Mouse (Mus musculus) cortical plate, adult 2 months (tissue): ENCODE results near the gene Rpl18. TPM values are rescaled to one million over a fixed set of nuclear protein-coding genes. Genes with fewer than 3 reads are reported as not detected.

ENCODE experiments used
- H3K27ac ChIP-seq: fragments of 200-500 bp; 2 replicates; pipeline ENCODE4 v1.5.1; 2012; ENCODE audit warnings: low read length, control low read depth, inconsistent platforms; ENCODE audit not compliant: insufficient read depth
- H3K4me1 ChIP-seq: fragments of 200-500 bp; 2 replicates; pipeline ENCODE4 v1.6.1; 2011; ENCODE audit warnings: low read length; ENCODE audit not compliant: control insufficient read depth, insufficient read depth
- H3K4me3 ChIP-seq: fragments of 200-500 bp; 2 replicates; pipeline ENCODE4 v1.5.1; 2011; ENCODE audit warnings: mild to moderate bottlenecking, low read length, control low read depth; ENCODE audit not compliant: insufficient read depth
- CTCF ChIP-seq: fragments of 200-500 bp; IDR thresholded peaks from 2 replicates; pipeline ENCODE4 v1.5.1; 2011; ENCODE audit warnings: mild to moderate bottlenecking, control low read depth, low read length; ENCODE audit not compliant: insufficient read depth; ENCODE audit errors: extremely low read depth
- POLR2A ChIP-seq: fragments of 200-500 bp; IDR thresholded peaks from 2 replicates; pipeline ENCODE4 v1.6.1; 2011; ENCODE audit warnings: mild to moderate bottlenecking, low read length, control low read depth; ENCODE audit not compliant: insufficient read depth; ENCODE audit errors: extremely low read depth
- polyA plus RNA-seq: library from polyadenylated mRNA; depleted of rRNA; stranded (reverse); fragments of >200 nt; gene quantifications from 2 replicates; pipeline ENCODE4 v1.2.3, GENCODE M21; 2012

Gene Rpl18
- polyA plus RNA-seq, 1 experiment: 255 TPM

GRCm38 (mm10) chr7:45697894-45698293 lies 17.4 kb upstream of the Rpl18 start:
- no peaks in the 10 kb centered on the region for H3K4me1 ChIP-seq
- no peak overlapping the region for H3K4me3 ChIP-seq
- no peak overlapping the region for H3K27ac ChIP-seq
- no peak for TF ChIP-seq POLR2A
- no peak for TF ChIP-seq CTCF

- no peaks in the 10 kb centered on the region for H3K4me1 ChIP-seq
- TF ChIP-seq POLR2A (peak; percentile 81), CTCF (no peak)
- H3K27ac ChIP-seq: peak within 1 kb of the TSS; percentile 86
- peak within 1 kb of the TSS; percentile 84 for H3K4me3 ChIP-seq
These were observed 15.6 kb upstream of the Rpl18 start, which contains the start of gene Car11 for GRCm38 (mm10) chr7:45699523-45700141. Car11 (plus strand) TSS chr7:45699843.

GRCm38 (mm10) chr7:45700301-45701015 lies 14.8 kb upstream of the Rpl18 start:
- Histone ChIP-seq H3K27ac (peak overlapping the region; percentile 86), H3K4me1 (no peaks in the 10 kb centered on the region), H3K4me3 (peak overlapping the region; percentile 84)
- TF ChIP-seq CTCF: no peak
- peak; percentile 91 for TF ChIP-seq POLR2A

GRCm38 (mm10) chr7:45701072-45701471 lies 14.2 kb upstream of the Rpl18 start:
- no peaks in the 10 kb centered on the region for H3K4me1 ChIP-seq
- TF ChIP-seq POLR2A: no peak
- TF ChIP-seq CTCF: no peak
- H3K4me3 ChIP-seq: peak overlapping the region; percentile 84
- peak overlapping the region; percentile 22; the same call in 1 of the 2 replicates for H3K27ac ChIP-seq

- Histone ChIP-seq H3K27ac (no peak overlapping the region), H3K4me3 (peak overlapping the region; percentile 84), H3K4me1 (no peaks in the 10 kb centered on the region)
- TF ChIP-seq CTCF: no peak
- no peak for TF ChIP-seq POLR2A
These were observed 13.7 kb upstream of the Rpl18 start for GRCm38 (mm10) chr7:45701607-45702006.

- Histone ChIP-seq H3K27ac (no peak overlapping the region), H3K4me3 (no peak overlapping the region), H3K4me1 (no peaks in the 10 kb centered on the region)
- no peak for TF ChIP-seq POLR2A
- no peak for TF ChIP-seq CTCF
These were observed 12.9 kb upstream of the Rpl18 start for GRCm38 (mm10) chr7:45702316-45702715.

- H3K4me1 ChIP-seq: no peaks in the 10 kb centered on the region
- TF ChIP-seq POLR2A (no peak), CTCF (no peak)
- no peak overlapping the region for H3K27ac ChIP-seq
- no peak overlapping the region for H3K4me3 ChIP-seq
These were observed 12.3 kb upstream of the Rpl18 start for GRCm38 (mm10) chr7:45702809-45703520.

- Histone ChIP-seq H3K4me3 (peak overlapping the region; percentile 45), H3K27ac (peak overlapping the region; percentile 87), H3K4me1 (peaks cover 6% of the 10 kb centered on the region; the same call in 1 of the 2 replicates)
- TF ChIP-seq CTCF (no peak), POLR2A (no peak; the same call in 1 of the 2 replicates)
These were observed 11.7 kb upstream of the Rpl18 start for GRCm38 (mm10) chr7:45703521-45704033.

GRCm38 (mm10) chr7:45704046-45704559 lies 11.2 kb upstream of the Rpl18 start:
- peaks cover 9% of the 10 kb centered on the region; the same call in 1 of the 2 replicates for H3K4me1 ChIP-seq
- H3K4me3 ChIP-seq: peak overlapping the region; percentile 45
- TF ChIP-seq POLR2A (peak; percentile 88), CTCF (no peak)
- H3K27ac ChIP-seq: peak overlapping the region; percentile 87
